Mouse (Mus musculus) thymus, adult 2 months (tissue): ENCODE measurements around the gene Cnksr1. TPM values are rescaled to one million over a fixed set of nuclear protein-coding genes. Genes with fewer than 3 reads are reported as not detected.

ENCODE experiments used
- DNase-seq: peaks from one replicate; pipeline ENCODE4 v3.0.0; 2021
- H3K27ac ChIP-seq: fragments of 200-500 bp; 2 replicates; pipeline ENCODE4 v1.5.1; 2012; ENCODE audit warnings: low read length, control low read depth; ENCODE audit not compliant: control insufficient read depth, insufficient read depth
- H3K27me3 ChIP-seq: fragments of 200-500 bp; 2 replicates; pipeline ENCODE4 v1.6.1; 2012; ENCODE audit warnings: mild to moderate bottlenecking, low read length, moderate library complexity, mixed read lengths; ENCODE audit not compliant: control insufficient read depth, insufficient read depth
- H3K36me3 ChIP-seq: fragments of 200-500 bp; 2 replicates; pipeline ENCODE4 v1.6.1; 2012; ENCODE audit warnings: mild to moderate bottlenecking, low read length, moderate library complexity; ENCODE audit not compliant: control insufficient read depth, insufficient read depth
- H3K4me1 ChIP-seq: fragments of 200-500 bp; replicated peaks from 2 replicates; pipeline ENCODE4 v1.6.1; 2012; ENCODE audit warnings: low read length; ENCODE audit not compliant: control insufficient read depth, insufficient read depth
- H3K4me3 ChIP-seq: fragments of 200-500 bp; 2 replicates; pipeline ENCODE4 v1.5.1; 2012; ENCODE audit warnings: mild to moderate bottlenecking, low read length, control low read depth, moderate library complexity; ENCODE audit not compliant: control insufficient read depth, insufficient read depth
- CTCF ChIP-seq: fragments of 200-500 bp; IDR thresholded peaks from 2 replicates; pipeline ENCODE4 v1.5.1; 2012; ENCODE audit warnings: mild to moderate bottlenecking, control low read depth, low read length, moderate library complexity, borderline replicate concordance; ENCODE audit not compliant: control insufficient read depth, poor library complexity, insufficient read depth; ENCODE audit errors: extremely low read depth
- POLR2A ChIP-seq: fragments of 200-500 bp; IDR thresholded peaks from 2 replicates; pipeline ENCODE4 v1.6.1; 2012; ENCODE audit warnings: mild to moderate bottlenecking, low read length, control low read depth, moderate library complexity; ENCODE audit not compliant: control insufficient read depth, poor library complexity, insufficient read depth; ENCODE audit errors: extremely low read depth
- WGBS: fragments of 180-500 bp; shearing (Covaris S2); methylation state at CpG from one replicate; pipeline ENCODE4 v1.1.7; 2018; 5-methylcytosine and 5-hydroxymethylcytosine counted together
- polyA plus RNA-seq: library from polyadenylated mRNA; depleted of rRNA; stranded (reverse); fragments of >200 nt; gene quantifications from 2 replicates; pipeline ENCODE4 v1.2.3, GENCODE M21; 2012

The Cnksr1 gene
- polyA plus RNA-seq, 1 experiment: 4.3 TPM

GRCm38 (mm10) chr4:134253722-134254324 is 15.6 kb upstream of the Cnksr1 start, which contains the start of gene Grrp1:
Grrp1 (minus strand) TSS chr4:134254106.
- 19% methylated on average over 13 of the region's 13 CpGs for WGBS
- Histone ChIP-seq H3K27me3 (peaks cover 2% of the 10 kb centered on the region; the same call in 1 of the 2 replicates), H3K36me3 (no peaks in the 10 kb centered on the region), H3K4me1 (peaks cover 46% of the 10 kb centered on the region), H3K4me3 (no peak within 1 kb of the TSS), H3K27ac (no peak within 1 kb of the TSS)
- DNase-seq: no peak
- no peak for TF ChIP-seq CTCF
- TF ChIP-seq POLR2A: no peak

- Histone ChIP-seq H3K27ac (no peak overlapping the region), H3K36me3 (no peaks in the 10 kb centered on the region), H3K4me1 (peaks cover 43% of the 10 kb centered on the region), H3K27me3 (peaks cover 2% of the 10 kb centered on the region; the same call in 1 of the 2 replicates), H3K4me3 (no peak overlapping the region)
- 61% methylated on average over 15 of the region's 15 CpGs for WGBS
- DNase-seq: no peak
- TF ChIP-seq POLR2A: no peak
- TF ChIP-seq CTCF: no peak
Observed at GRCm38 (mm10) chr4:134252911-134253721, 14.9 kb upstream of the Cnksr1 start.

GRCm38 (mm10) chr4:134252131-134252910 is 14.1 kb upstream of the Cnksr1 start:
- no peak for DNase-seq
- peaks cover 39% of the 10 kb centered on the region for H3K4me1 ChIP-seq
- 52% methylated on average over 22 of the region's 22 CpGs for WGBS

GRCm38 (mm10) chr4:134251241-134252130 is 13.3 kb upstream of the Cnksr1 start:
- peak; percentile 37 for DNase-seq
- TF ChIP-seq CTCF (0 out of 2 replicates have a peak, but pooled peaks have one; percentile 8), POLR2A (no peak)
- WGBS: 12% methylated on average over 91 of the region's 91 CpGs
- peaks cover 2% of the 10 kb centered on the region; the same call in 1 of the 2 replicates for H3K27me3 ChIP-seq
- H3K4me1 ChIP-seq: peaks cover 38% of the 10 kb centered on the region
- H3K27ac ChIP-seq: no peak overlapping the region
- peak overlapping the region; percentile 35 for H3K4me3 ChIP-seq
- no peaks in the 10 kb centered on the region for H3K36me3 ChIP-seq

More at GRCm38 (mm10) chr4:134252131-134252910, 14.1 kb upstream of the Cnksr1 start:
- Histone ChIP-seq H3K27me3 (peaks cover 2% of the 10 kb centered on the region; the same call in 1 of the 2 replicates), H3K27ac (no peak overlapping the region), H3K36me3 (no peaks in the 10 kb centered on the region), H3K4me3 (no peak overlapping the region)
- TF ChIP-seq CTCF: no peak
- no peak for TF ChIP-seq POLR2A

- peaks cover 2% of the 10 kb centered on the region; the same call in 1 of the 2 replicates for H3K27me3 ChIP-seq
Observed at GRCm38 (mm10) chr4:134250930-134251240, 12.7 kb upstream of the Cnksr1 start.

More at GRCm38 (mm10) chr4:134250930-134251240, 12.7 kb upstream of the Cnksr1 start:
- Histone ChIP-seq H3K27ac (no peak overlapping the region), H3K36me3 (no peaks in the 10 kb centered on the region), H3K4me3 (peak overlapping the region; percentile 35), H3K4me1 (peaks cover 32% of the 10 kb centered on the region)
- TF ChIP-seq CTCF (no peak), POLR2A (no peak)
- 42% methylated on average over 10 of the region's 10 CpGs for WGBS
- DNase-seq: no peak
